Mouse (Mus musculus) c-Kit-positive CD71-positive TER-119-negative erythroid progenitor cells, embryonic 14.5 days (primary cell): ENCODE measurements around the gene Mup21.
"Not testable (repeated sequence)": the region's sequence is repeated elsewhere in the genome, so short reads cannot be mapped to it uniquely, and the experiment has no call there.

ENCODE experiments used
- DNase-seq: peaks from one replicate; pipeline ENCODE4 v3.0.0-alpha.2; 2013; ENCODE audit warnings: low read depth

Mup21 gene

GRCm38 (mm10) chr4:62150811-62151210 is at the start of gene Mup21:
Mup21 (minus strand) TSS chr4:62150863.
- no peak for DNase-seq

DNA sequence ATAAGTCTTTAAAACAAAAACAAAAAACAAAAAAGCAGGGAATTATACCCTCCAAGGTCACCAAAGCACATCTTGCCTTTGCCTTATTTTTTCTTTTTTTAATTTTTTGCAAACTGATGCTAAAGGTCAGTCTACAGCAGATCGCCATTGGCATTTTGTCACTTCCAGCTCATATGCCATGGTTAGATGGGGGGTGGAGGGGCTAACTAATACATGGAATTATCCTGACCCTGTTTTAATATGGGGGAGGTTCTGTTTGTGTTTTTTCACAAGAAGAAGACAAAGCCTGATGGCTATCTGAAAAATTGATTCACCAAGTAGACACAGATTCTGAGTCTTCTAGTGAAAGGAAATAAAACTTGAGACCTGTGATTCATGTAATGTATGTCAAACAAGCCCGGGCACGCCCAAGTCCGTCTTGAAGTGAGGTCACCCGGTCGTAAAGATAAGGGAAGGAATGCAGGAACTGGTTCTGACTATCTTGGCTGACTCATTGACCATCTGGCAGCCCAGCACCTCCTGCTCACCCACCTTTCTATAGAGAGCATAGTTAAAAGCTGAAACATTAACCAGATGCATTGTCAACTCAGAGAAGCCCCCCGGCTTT is 49.4 kb upstream of the Mup21 start:
- DNase-seq: no peak

DNA sequence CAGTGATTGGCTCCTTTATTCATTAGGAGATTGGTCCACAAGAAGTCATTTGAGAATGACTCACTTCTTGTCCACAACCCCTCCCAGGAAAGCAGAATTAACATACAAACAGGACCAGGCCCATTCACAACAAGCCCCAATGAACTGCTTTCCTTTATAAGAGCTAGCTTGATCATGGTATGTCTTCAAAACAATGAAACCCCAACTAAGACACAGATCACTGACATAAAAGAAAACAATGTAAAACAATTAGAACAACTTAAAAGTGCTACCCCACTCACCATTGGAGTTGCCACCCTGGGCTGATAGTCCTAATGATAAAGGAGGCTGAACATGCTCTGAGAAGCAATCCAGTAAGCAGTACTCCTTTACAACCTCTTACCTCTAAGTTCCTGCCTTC is 38.1 kb upstream of the Mup21 start:
- no peak for DNase-seq

- no peak for DNase-seq
Observed at GRCm38 (mm10) chr4:62177282-62177681, 26.6 kb upstream of the Mup21 start.

GRCm38 (mm10) chr4:62174471-62174870 is 23.8 kb upstream of the Mup21 start:
- no peak for DNase-seq

- not testable (repeated sequence) for DNase-seq
Observed at GRCm38 (mm10) chr4:62167636-62168035, 17.0 kb upstream of the Mup21 start.

DNA sequence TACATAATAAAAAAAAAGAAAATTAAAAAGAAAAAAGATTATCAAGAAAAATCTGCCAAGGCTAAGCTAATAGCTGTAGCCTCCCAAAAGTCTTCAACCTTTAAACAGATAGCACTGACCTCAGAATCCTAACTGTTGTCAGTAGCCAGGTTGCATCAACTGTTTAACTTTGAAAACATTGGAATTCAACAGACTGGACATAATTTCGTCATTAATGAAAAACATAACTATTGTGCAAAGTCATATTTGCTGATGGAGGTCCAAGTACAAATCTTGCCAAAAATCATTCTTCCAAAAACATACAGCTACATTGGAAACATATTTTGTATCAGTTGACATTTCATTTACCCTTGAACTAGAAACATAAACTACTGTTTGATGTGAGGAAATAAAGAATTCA is 7.7 kb upstream of the Mup21 start:
- DNase-seq: no peak

DNA sequence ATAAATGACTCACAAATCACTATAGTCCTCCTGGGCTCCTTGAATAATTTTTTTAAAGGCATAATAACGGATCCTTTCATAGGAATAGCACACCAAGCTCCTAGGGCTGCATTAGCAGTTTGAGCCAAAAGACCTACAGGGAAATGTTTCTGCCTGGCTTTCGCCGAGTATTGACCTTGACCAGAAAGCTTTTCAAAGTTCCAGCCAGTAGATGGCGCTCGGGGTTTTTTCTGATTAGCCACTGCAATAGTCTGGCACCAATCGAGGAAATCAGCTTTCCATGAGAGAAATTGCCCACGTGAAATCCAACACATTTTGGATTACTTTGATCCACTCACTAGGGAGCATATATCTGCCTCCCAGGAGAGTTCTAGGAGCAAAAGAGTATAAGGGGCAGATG is 17.0 kb downstream of the Mup21 start:
- DNase-seq: no peak

DNA sequence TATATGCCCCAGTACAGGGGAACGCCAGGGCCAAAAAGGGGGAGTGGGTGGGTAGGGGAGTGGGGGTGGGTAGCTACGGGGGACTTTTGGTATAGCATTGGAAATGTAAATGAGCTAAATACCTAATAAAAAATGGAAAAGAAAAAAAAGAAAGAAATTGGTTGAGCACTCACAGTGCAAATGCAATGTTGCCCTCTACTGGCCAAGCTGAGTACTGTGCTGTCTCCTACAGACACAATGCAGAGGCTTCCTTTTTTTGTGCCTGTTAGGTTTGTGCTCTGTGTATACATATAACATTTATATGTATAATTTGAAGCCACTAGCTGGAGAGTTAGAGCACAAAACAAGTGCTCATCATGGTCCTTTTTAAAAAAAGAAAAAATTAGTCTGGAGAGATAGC is 47.3 kb downstream of the Mup21 start:
- not testable (repeated sequence) for DNase-seq
